In the genomic region with DNA sequence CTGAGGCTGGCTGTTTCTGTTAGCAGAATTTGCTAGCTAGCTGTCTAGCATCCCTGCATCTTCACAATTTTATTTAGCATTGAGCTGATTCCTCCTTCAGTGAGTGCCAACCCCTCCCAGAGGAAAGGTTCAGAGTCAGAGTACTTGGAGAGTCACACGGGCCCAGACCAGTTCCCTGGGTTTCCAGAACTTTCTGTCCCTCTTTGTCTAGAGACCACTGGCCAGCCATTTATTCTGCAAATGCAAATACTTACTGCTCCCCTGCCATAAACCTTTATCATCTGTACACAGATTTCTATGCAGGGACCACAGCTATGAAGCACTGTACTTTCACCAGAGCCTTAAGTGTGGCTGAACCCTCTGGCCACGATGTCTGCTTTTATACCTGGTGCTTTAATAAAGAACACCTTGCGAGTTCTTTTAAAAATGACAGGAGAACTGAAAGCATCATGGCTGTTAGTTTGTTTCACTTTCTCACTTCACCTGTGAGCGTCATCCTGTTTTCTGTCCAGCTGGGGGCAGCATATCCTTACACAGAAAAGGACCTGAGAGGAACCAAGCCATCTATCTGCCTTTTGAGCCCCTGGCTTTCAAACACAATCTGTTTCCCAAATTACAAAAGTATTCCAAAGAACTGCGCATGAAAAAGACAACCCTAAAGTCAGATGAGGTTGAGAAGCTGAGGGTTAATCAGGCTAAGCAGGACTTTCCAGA, we compare ENCODE assay signal across 8 mouse cellular contexts.
DNase-seq lines count a peak whose midpoint lies in the region; ATAC-seq and TF ChIP-seq lines count a peak whose summit lies in the region.

No protein-coding gene starts in this region.

- H3K9ac ChIP-seq in intestine, postnatal 0 days (ENCODE audit: low read depth, low read length) = no peak overlapping the region
- no peak overlapping the region for H3K9ac ChIP-seq in intestine, embryonic 15.5 days
- H3K9ac ChIP-seq in hindbrain, embryonic 15.5 days = no peak overlapping the region

- intact Hi-C loops in left cerebral cortex, postnatal 36 days (cut with DNase I) = loop anchor here (5.0 kb wide), 1 partner anchor 731 kb away; no protein-coding TSS in a partner anchor

- H3K27me3 ChIP-seq in intestine, postnatal 0 days (replicated peaks; ENCODE audit: control insufficient read depth, insufficient read depth, low read length) = no peaks in the 10 kb centered on the region
- H3K27me3 ChIP-seq in intestine, embryonic 15.5 days (replicated peaks) = no peaks in the 10 kb centered on the region
- no peaks in the 10 kb centered on the region for H3K27me3 ChIP-seq in hindbrain, embryonic 15.5 days

- no peak overlapping the region for H3K4me3 ChIP-seq in intestine, postnatal 0 days (ENCODE audit: low read depth, low read length)
- H3K4me3 ChIP-seq in intestine, embryonic 15.5 days (replicated peaks) = no peak overlapping the region
- no peak overlapping the region for H3K4me3 ChIP-seq in hindbrain, embryonic 15.5 days

- H3K9me3 ChIP-seq in intestine, postnatal 0 days (ENCODE audit: control insufficient read depth) = no peaks in the 10 kb centered on the region
- no peaks in the 10 kb centered on the region for H3K9me3 ChIP-seq in intestine, embryonic 15.5 days
- no peaks in the 10 kb centered on the region for H3K9me3 ChIP-seq in hindbrain, embryonic 15.5 days

- H3K4me2 ChIP-seq in intestine, postnatal 0 days (replicated peaks; ENCODE audit: low read depth) = peak overlapping the region; percentile 35; the same call in 1 of the 2 replicates
- no peak overlapping the region for H3K4me2 ChIP-seq in intestine, embryonic 15.5 days (replicated peaks)
- peak overlapping the region; percentile 23 for H3K4me2 ChIP-seq in hindbrain, embryonic 15.5 days

- no peaks in the 10 kb centered on the region for H3K36me3 ChIP-seq in intestine, postnatal 0 days (ENCODE audit: control insufficient read depth, insufficient read depth)
- no peaks in the 10 kb centered on the region for H3K36me3 ChIP-seq in intestine, embryonic 15.5 days
- no peaks in the 10 kb centered on the region for H3K36me3 ChIP-seq in hindbrain, embryonic 15.5 days

- DNase-seq in R1 (ENCODE audit: low read depth, low spot score) = peak; percentile 42
- DNase-seq in embryo, embryonic 11.5 days (ENCODE audit: low read depth, low spot score) = peak; percentile 40
- peak; percentile 13 to 20 for DNase-seq in left cerebral cortex, postnatal 36 days (ENCODE audit: low spot score in 2 of 2)
- DNase-seq in naive thymus-derived CD4-positive, alpha-beta T cell, adult 2 months (ENCODE audit: low read depth) = peak; percentile 4

- peak; percentile 81 for TF ChIP-seq CTCF in intestine, postnatal 0 days (IDR thresholded peaks at IDR 0.05; ENCODE audit: low read depth)

- no peak overlapping the region for H3K27ac ChIP-seq in intestine, postnatal 0 days (ENCODE audit: low read depth, low read length)
- no peak overlapping the region for H3K27ac ChIP-seq in intestine, embryonic 15.5 days
- no peak overlapping the region for H3K27ac ChIP-seq in hindbrain, embryonic 15.5 days (replicated peaks)

- ATAC-seq in intestine, postnatal 0 days = no peak
- ATAC-seq in intestine, embryonic 15.5 days = no peak
- peak; percentile 45 for ATAC-seq in hindbrain, embryonic 15.5 days (ENCODE audit: low FRiP score, low read depth)
- ATAC-seq in erythroblast, adult 5-6 weeks (replicated peaks; ENCODE audit: low FRiP score, poor library complexity, severe bottlenecking) = no peak

- H3K4me1 ChIP-seq in intestine, postnatal 0 days (replicated peaks; ENCODE audit: control insufficient read depth, insufficient read depth, low read length) = no peaks in the 10 kb centered on the region
- H3K4me1 ChIP-seq in intestine, embryonic 15.5 days (replicated peaks) = no peaks in the 10 kb centered on the region
- H3K4me1 ChIP-seq in hindbrain, embryonic 15.5 days (replicated peaks) = no peaks in the 10 kb centered on the region; the same call in 1 of the 2 replicates

- WGBS in intestine, postnatal 0 days = 25% methylated on average over 5 of the region's 5 CpGs
- 33% methylated on average over 5 of the region's 5 CpGs for WGBS in intestine, embryonic 15.5 days
- WGBS in hindbrain, embryonic 15.5 days = 48% methylated on average over 5 of the region's 5 CpGs
